Mouse (Mus musculus): ENCODE measurements at regions not wholly inside any gene's neighbourhood (a gene's known extent, or its start where the extent isn't known, plus 50 kb on each side); places are given as distances from the start of the nearest gene placed in this dataset.

- Histone ChIP-seq H3K27ac (ENCODE audit: low read depth, low read length) (no peak overlapping the region), H3K27me3 (ENCODE audit: insufficient read depth, low read length) (no peaks in the 10 kb centered on the region), H3K36me3 (ENCODE audit: insufficient read depth) (no peaks in the 10 kb centered on the region), H3K4me2 (ENCODE audit: low read depth) (no peak overlapping the region), H3K4me3 (ENCODE audit: low read depth, low read length) (no peak overlapping the region), H3K4me1 (ENCODE audit: insufficient read depth) (no peaks in the 10 kb centered on the region), H3K9ac (no peak overlapping the region), H3K9me3 (ENCODE audit: low read length) (no peaks in the 10 kb centered on the region)
- ATAC-seq: peak; percentile 71
- WGBS: 21% methylated on average over 11 of the region's 11 CpGs
- DNase-seq: peak; percentile 74
- TF ChIP-seq CTCF (IDR thresholded peaks at IDR 0.05; ENCODE audit: low read depth): no peak
Observed at GRCm38 (mm10) chr8:103938283-103939230, 162.9 kb upstream of the Cdh5 start.

- Histone ChIP-seq H3K4me1 (ENCODE audit: insufficient read depth) (no peaks in the 10 kb centered on the region), H3K9me3 (ENCODE audit: low read length) (no peaks in the 10 kb centered on the region), H3K27me3 (ENCODE audit: insufficient read depth, low read length) (no peaks in the 10 kb centered on the region), H3K36me3 (ENCODE audit: insufficient read depth) (no peaks in the 10 kb centered on the region), H3K27ac (ENCODE audit: low read depth, low read length) (no peak overlapping the region), H3K9ac (no peak overlapping the region), H3K4me3 (ENCODE audit: low read depth, low read length) (no peak overlapping the region), H3K4me2 (ENCODE audit: low read depth) (no peak overlapping the region)
- ATAC-seq (peak; percentile 43), DNase-seq (no peak)
- WGBS: 77% methylated on average over 6 of the region's 6 CpGs
- TF ChIP-seq CTCF (IDR thresholded peaks at IDR 0.05; ENCODE audit: low read depth): no peak; the same call in 1 of the 2 replicates
Observed at GRCm38 (mm10) chr8:103940958-103941532, 160.4 kb upstream of the Cdh5 start.

DNA sequence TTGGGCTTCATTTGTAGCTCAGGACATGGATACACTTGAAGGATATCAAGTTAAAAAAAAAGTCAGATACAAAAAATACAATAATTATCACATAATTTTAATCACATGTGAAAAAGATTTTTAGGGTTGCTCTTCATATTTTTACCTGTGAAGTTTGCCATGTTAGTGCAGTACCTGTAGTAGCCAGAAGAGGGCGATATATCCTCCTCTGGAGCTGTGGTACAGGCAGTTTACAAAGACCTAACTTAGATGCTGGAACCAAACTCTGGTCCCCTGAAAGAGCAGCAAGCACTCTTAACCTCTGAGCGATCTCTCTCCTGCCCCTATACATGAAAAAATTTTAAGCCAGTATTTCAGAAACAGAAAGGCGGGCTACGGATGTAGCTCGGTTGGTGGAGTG is 153.0 kb upstream of the Cdh5 start:
- no peaks in the 10 kb centered on the region for H3K9me3 ChIP-seq (ENCODE audit: low read length)
- peak; percentile 23; the same call in 1 of the 2 replicates for TF ChIP-seq CTCF (IDR thresholded peaks at IDR 0.05; ENCODE audit: low read depth)
- no peaks in the 10 kb centered on the region for H3K4me1 ChIP-seq (ENCODE audit: insufficient read depth)
- no peak overlapping the region for H3K27ac ChIP-seq (ENCODE audit: low read depth, low read length)
- no peak overlapping the region for H3K9ac ChIP-seq
- WGBS: 71% methylated on average over 5 of the region's 5 CpGs
- DNase-seq: no peak
- H3K4me3 ChIP-seq (ENCODE audit: low read depth, low read length): no peak overlapping the region
- no peaks in the 10 kb centered on the region for H3K27me3 ChIP-seq (ENCODE audit: insufficient read depth, low read length)
- no peak overlapping the region for H3K4me2 ChIP-seq (ENCODE audit: low read depth)
- no peaks in the 10 kb centered on the region for H3K36me3 ChIP-seq (ENCODE audit: insufficient read depth)
- no peak for ATAC-seq

GRCm38 (mm10) chr8:103950460-103950859 is 151.0 kb upstream of the Cdh5 start:
- Histone ChIP-seq H3K9me3 (ENCODE audit: low read length) (no peaks in the 10 kb centered on the region), H3K4me2 (ENCODE audit: low read depth) (no peak overlapping the region), H3K27me3 (ENCODE audit: insufficient read depth, low read length) (no peaks in the 10 kb centered on the region), H3K36me3 (ENCODE audit: insufficient read depth) (no peaks in the 10 kb centered on the region), H3K27ac (ENCODE audit: low read depth, low read length) (no peak overlapping the region), H3K9ac (no peak overlapping the region), H3K4me1 (ENCODE audit: insufficient read depth) (no peaks in the 10 kb centered on the region), H3K4me3 (ENCODE audit: low read depth, low read length) (no peak overlapping the region)
- no peak for TF ChIP-seq CTCF (IDR thresholded peaks at IDR 0.05; ENCODE audit: low read depth)
- no peak for ATAC-seq
- DNase-seq: no peak
- 71% methylated on average over 4 of the region's 4 CpGs for WGBS

DNA sequence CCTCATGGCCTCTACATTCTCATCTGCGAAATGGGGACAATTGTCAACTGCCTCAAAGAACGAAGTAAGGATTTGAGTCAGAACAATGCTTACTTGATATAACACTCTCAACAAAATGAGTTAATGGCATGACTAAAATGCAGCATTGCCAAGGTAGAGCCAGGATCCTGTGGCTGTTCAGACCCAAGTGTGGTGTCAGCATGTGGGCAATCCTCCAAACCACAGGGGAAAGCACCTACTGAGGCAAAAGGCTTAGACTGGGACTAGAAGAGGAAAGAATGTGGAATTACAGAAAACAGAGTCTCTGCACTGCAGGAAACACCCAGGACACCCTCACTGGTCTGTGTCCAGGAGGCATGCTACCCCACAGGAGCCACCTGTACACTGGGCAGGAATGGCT is 147.8 kb upstream of the Cdh5 start:
- Histone ChIP-seq H3K27me3 (ENCODE audit: insufficient read depth, low read length) (no peaks in the 10 kb centered on the region), H3K4me3 (ENCODE audit: low read depth, low read length) (no peak overlapping the region), H3K4me2 (ENCODE audit: low read depth) (no peak overlapping the region), H3K4me1 (ENCODE audit: insufficient read depth) (no peaks in the 10 kb centered on the region), H3K9me3 (ENCODE audit: low read length) (no peaks in the 10 kb centered on the region), H3K9ac (no peak overlapping the region), H3K36me3 (ENCODE audit: insufficient read depth) (no peaks in the 10 kb centered on the region), H3K27ac (ENCODE audit: low read depth, low read length) (no peak overlapping the region)
- ATAC-seq (no peak), DNase-seq (no peak)
- no peak for TF ChIP-seq CTCF (IDR thresholded peaks at IDR 0.05; ENCODE audit: low read depth)
- WGBS: 85% methylated on average over 2 of the region's 2 CpGs

DNA sequence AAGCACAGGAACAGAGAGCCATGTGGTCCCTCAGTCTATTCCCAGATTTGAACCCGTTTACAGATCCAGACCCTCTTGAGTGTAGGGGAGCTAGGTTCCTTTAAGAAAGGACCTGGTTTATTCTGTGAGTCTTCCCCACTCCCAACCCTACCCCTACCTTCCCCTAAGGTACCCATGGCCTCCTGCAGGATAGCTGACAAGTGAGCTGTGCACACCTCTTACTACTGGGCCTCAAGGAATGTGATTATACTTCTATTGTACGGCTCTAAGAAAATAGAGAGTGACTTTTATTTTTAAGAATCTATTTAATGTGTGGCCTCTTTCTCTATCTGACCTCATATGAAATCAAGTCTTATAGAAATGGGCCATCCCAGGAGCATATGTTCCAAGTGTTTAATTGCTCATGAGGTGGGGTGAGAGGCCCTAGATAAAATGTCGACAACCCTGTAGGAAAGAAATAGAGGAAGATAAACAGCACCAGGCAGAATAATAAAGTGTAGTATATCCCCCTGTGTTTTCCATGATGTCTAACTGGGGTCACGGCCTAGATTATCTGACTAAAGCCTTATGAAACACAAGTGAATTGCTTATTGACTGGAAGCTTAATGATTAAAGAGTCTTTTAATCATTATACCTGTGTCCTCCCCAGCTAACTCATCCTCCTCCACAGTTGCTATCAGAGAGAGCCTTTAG is 145.7 kb upstream of the Cdh5 start:
- Histone ChIP-seq H3K4me1 (ENCODE audit: insufficient read depth) (no peaks in the 10 kb centered on the region), H3K9ac (no peak overlapping the region), H3K4me3 (ENCODE audit: low read depth, low read length) (no peak overlapping the region), H3K4me2 (ENCODE audit: low read depth) (no peak overlapping the region), H3K27ac (ENCODE audit: low read depth, low read length) (no peak overlapping the region), H3K36me3 (ENCODE audit: insufficient read depth) (no peaks in the 10 kb centered on the region), H3K9me3 (ENCODE audit: low read length) (no peaks in the 10 kb centered on the region), H3K27me3 (ENCODE audit: insufficient read depth, low read length) (no peaks in the 10 kb centered on the region)
- DNase-seq (no peak), ATAC-seq (no peak)
- no peak for TF ChIP-seq CTCF (IDR thresholded peaks at IDR 0.05; ENCODE audit: low read depth)
- WGBS: 89% methylated on average over 4 of the region's 4 CpGs
